Mouse (Mus musculus) c-Kit-positive CD71-negative TER-119-negative erythroid progenitor cells, embryonic 14.5 days (primary cell): ENCODE results near the gene Cavin1.

Experiments
- DNase-seq: peaks from one replicate; pipeline ENCODE4 v3.0.0-alpha.2; 2013; ENCODE audit warnings: low read depth

Gene Cavin1

GRCm38 (mm10) chr11:100981236-100981635, 10.5 kb upstream of the Cavin1 start:
- no peak for DNase-seq

GRCm38 (mm10) chr11:100980438-100980837, 9.8 kb upstream of the Cavin1 start:
- no peak for DNase-seq

GRCm38 (mm10) chr11:100979887-100980286, 9.2 kb upstream of the Cavin1 start:
- no peak for DNase-seq

GRCm38 (mm10) chr11:100975241-100975640, 4.6 kb upstream of the Cavin1 start:
- DNase-seq, result no peak

- DNase-seq, result no peak
Measured at GRCm38 (mm10) chr11:100974381-100974970, 3.8 kb upstream of the Cavin1 start.

GRCm38 (mm10) chr11:100973245-100973644, 2.6 kb upstream of the Cavin1 start:
- no peak for DNase-seq

- DNase-seq, result no peak
Measured at GRCm38 (mm10) chr11:100971455-100971854, 768 bp upstream of the Cavin1 start.

- no peak for DNase-seq
Measured at GRCm38 (mm10) chr11:100969744-100970556, 737 bp downstream of the Cavin1 start.

- no peak for DNase-seq
Measured at GRCm38 (mm10) chr11:100969189-100969743, 1.4 kb downstream of the Cavin1 start.

- DNase-seq, result no peak
Measured at GRCm38 (mm10) chr11:100968501-100968900, 2.2 kb downstream of the Cavin1 start.

GRCm38 (mm10) chr11:100967881-100968420, 2.7 kb downstream of the Cavin1 start:
- no peak for DNase-seq

- no peak for DNase-seq
Measured at GRCm38 (mm10) chr11:100967376-100967775, 3.3 kb downstream of the Cavin1 start.

- no peak for DNase-seq
Measured at GRCm38 (mm10) chr11:100965760-100966159, 4.9 kb downstream of the Cavin1 start.

GRCm38 (mm10) chr11:100964901-100965542, 5.7 kb downstream of the Cavin1 start:
- no peak for DNase-seq

- DNase-seq, result no peak
Measured at GRCm38 (mm10) chr11:100964180-100964579, 6.5 kb downstream of the Cavin1 start.

- DNase-seq, result no peak
Measured at GRCm38 (mm10) chr11:100963647-100964046, 7.0 kb downstream of the Cavin1 start.

GRCm38 (mm10) chr11:100962371-100962911, 8.2 kb downstream of the Cavin1 start:
- no peak for DNase-seq

GRCm38 (mm10) chr11:100960540-100960939, 10.1 kb downstream of the Cavin1 start:
- no peak for DNase-seq

GRCm38 (mm10) chr11:100959826-100960225, 10.9 kb downstream of the Cavin1 start:
- no peak for DNase-seq

GRCm38 (mm10) chr11:100959464-100959810, 11.2 kb downstream of the Cavin1 start:
- DNase-seq, result no peak

- no peak for DNase-seq
Measured at GRCm38 (mm10) chr11:100958613-100959463, 11.8 kb downstream of the Cavin1 start.
